Mouse (Mus musculus): ENCODE results near the gene 1700024P04Rik. TPM values are rescaled to one million over a fixed set of nuclear protein-coding genes. Genes with fewer than 3 reads are reported as not detected.

1700024P04Rik gene
- polyA plus RNA-seq (2017; shearing (Covaris generic)), result not detected

GRCm38 (mm10) chr13:98984465-98984864, at the start of gene 1700024P04Rik:
Gene 1700024P04Rik, minus strand, starts transcription at chr13:98984565.

Other genes starting within 250 kb of the 1700024P04Rik start
- 49.0 TPM for gene Fcho2, start 169.1 kb downstream of the 1700024P04Rik start, polyA plus RNA-seq (2017; shearing (Covaris generic))
- gene Tnpo1, start 58.2 kb downstream of the 1700024P04Rik start, polyA plus RNA-seq (2017; shearing (Covaris generic)), result 72.8 TPM
- gene Zfp366, start 200.3 kb upstream of the 1700024P04Rik start, polyA plus RNA-seq (2017; shearing (Covaris generic)), result 0.11 TPM